Mouse (Mus musculus): Measurements from ENCODE around the gene Lrrc15. TPM values are rescaled to one million over a fixed set of nuclear protein-coding genes. Genes with fewer than 3 reads are reported as not detected.

Lrrc15 gene
- polyA plus RNA-seq, 1 experiment: 0.15 TPM

- DNase-seq (ENCODE audit: low spot score): no peak
Observed at GRCm38 (mm10) chr16:30238791-30239190, 44.3 kb downstream of the Lrrc15 start.

GRCm38 (mm10) chr16:30236091-30236699, 46.9 kb downstream of the Lrrc15 start:
- peak; percentile 90 for DNase-seq (ENCODE audit: low spot score)

- no peak for DNase-seq (ENCODE audit: low spot score)
Observed at GRCm38 (mm10) chr16:30235577-30235976, 47.5 kb downstream of the Lrrc15 start.

GRCm38 (mm10) chr16:30234636-30235546, 48.2 kb downstream of the Lrrc15 start:
- DNase-seq (ENCODE audit: low spot score): no peak

- DNase-seq (ENCODE audit: low spot score): no peak
Observed at GRCm38 (mm10) chr16:30234077-30234476, 49.0 kb downstream of the Lrrc15 start.

GRCm38 (mm10) chr16:30231882-30232604, 51.0 kb downstream of the Lrrc15 start:
- DNase-seq (ENCODE audit: low spot score): no peak

GRCm38 (mm10) chr16:30227352-30227751, 55.7 kb downstream of the Lrrc15 start:
- no peak for DNase-seq (ENCODE audit: low spot score)

- DNase-seq (ENCODE audit: low spot score): no peak
Observed at GRCm38 (mm10) chr16:30221161-30221782, 61.8 kb downstream of the Lrrc15 start.

Other genes with a start within 250 kb of the Lrrc15 start
- gene Hes1, start 218.9 kb downstream of the Lrrc15 start, polyA plus RNA-seq (2012; rRNA removed): 112 and 154 TPM in 2 replicates
- not detected in 2 replicates for gene Cpn2, start 15.8 kb downstream of the Lrrc15 start, polyA plus RNA-seq (2012; rRNA removed)
- 0.13 and 0.15 TPM in 2 replicates for gene Gp5, start 27.5 kb upstream of the Lrrc15 start, polyA plus RNA-seq (2012; rRNA removed)
- gene Atp13a3, start 122.7 kb upstream of the Lrrc15 start, polyA plus RNA-seq (2012; rRNA removed): 42.8 and 45.2 TPM in 2 replicates